Mouse (Mus musculus) induced T-regulatory cell, adult 2 months (primary cell): ENCODE data around the gene Sbf1.

Experiments used
- DNase-seq: peaks from one replicate; pipeline ENCODE4 v3.0.0-alpha.2; 2012; ENCODE audit warnings: low read depth

The Sbf1 gene

DNA sequence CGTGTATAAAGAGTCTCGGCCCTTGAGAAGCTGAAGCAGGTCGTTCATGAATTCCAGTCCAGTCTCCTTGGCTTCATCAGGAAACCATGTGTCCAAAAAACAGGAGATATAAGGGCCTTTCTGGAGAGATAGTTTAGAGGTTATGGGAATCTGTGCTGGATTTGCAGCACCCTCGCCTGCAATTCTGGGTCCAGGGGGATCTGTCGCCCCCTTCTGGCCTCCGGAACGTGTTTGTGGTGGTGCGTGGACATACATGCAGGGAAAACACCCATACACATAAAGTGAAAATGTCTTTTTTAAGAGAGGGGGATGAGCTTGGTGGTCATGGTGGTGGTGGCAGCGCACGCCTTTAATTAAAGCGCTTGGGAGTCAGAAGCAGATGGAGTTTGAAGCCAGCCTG, 1.0 kb upstream of the Sbf1 start:
- DNase-seq, result peak; percentile 66

GRCm38 (mm10) chr15:89314511-89315189, 461 bp downstream of the Sbf1 start:
- peak; percentile 43 for DNase-seq

GRCm38 (mm10) chr15:89314107-89314506, 1.0 kb downstream of the Sbf1 start:
- DNase-seq, result no peak

DNA sequence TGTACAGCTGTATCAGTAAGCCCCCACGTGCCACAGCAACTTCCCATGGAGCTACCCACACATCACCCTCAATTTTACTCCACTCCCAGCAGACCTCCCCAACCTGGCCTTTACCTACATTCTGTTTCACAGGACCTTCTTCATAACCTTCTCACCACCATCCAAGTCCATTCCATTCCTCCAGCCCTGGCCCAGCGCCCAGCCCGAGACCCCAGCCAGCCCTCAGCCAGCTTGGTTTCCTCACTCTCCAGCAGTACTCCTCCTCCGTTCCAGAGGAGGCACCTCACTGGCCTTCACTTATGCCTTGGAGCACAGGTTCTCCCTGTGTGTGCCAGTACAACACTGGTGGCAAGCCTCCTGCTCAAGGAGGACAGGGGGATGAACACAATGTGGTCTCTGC, 1.8 kb downstream of the Sbf1 start:
- DNase-seq, result no peak

- DNase-seq, result peak; percentile 92
Measured at GRCm38 (mm10) chr15:89309962-89310498, 5.1 kb downstream of the Sbf1 start.

- DNase-seq, result peak; percentile 42
Measured at GRCm38 (mm10) chr15:89308406-89309139, 6.5 kb downstream of the Sbf1 start.

- DNase-seq, result no peak
Measured at GRCm38 (mm10) chr15:89307461-89307860, 7.7 kb downstream of the Sbf1 start.

DNA sequence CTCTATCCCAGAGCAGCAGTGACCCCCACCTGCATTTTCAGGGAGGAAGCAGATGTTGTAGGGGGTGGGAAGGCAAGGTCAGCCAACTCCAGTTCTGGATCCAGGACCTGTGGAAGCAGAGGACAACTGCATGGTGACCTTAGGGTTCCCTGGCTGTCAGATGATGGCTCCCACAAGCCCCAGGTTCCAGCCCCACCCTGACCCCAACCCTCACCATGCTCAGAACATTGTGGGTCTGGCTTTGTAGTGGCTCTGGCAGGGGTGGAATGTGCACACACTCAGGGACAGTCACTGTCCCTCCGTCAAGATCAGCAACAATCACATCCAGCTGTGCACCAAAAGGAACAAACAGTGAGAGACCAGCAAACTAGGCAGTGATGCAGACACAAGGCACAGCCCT, 9.1 kb downstream of the Sbf1 start:
- no peak for DNase-seq

- no peak for DNase-seq
Measured at GRCm38 (mm10) chr15:89300600-89300999, 14.5 kb downstream of the Sbf1 start.

GRCm38 (mm10) chr15:89300180-89300579, 14.9 kb downstream of the Sbf1 start:
- no peak for DNase-seq

GRCm38 (mm10) chr15:89297695-89298094, 17.4 kb downstream of the Sbf1 start:
- DNase-seq, result no peak

DNA sequence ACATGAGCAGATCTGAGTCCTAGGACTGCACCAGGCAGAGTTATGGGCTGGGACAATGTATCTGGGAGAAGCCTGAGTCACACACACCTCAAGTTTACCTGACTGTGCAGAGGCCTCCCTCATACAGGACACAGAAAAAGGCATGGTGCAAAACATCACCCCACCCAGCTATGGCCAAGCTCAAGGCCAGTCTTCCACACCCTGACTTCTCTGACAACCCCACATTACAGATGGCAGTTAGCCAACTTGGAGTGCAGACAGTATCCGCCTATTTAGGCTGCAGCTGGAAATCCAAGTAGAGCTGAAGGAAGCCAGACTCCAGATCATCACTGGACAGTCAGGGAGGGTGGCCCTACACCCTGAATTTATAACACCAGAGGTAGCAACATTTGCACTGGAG, 18.6 kb downstream of the Sbf1 start:
- DNase-seq, result no peak

DNA sequence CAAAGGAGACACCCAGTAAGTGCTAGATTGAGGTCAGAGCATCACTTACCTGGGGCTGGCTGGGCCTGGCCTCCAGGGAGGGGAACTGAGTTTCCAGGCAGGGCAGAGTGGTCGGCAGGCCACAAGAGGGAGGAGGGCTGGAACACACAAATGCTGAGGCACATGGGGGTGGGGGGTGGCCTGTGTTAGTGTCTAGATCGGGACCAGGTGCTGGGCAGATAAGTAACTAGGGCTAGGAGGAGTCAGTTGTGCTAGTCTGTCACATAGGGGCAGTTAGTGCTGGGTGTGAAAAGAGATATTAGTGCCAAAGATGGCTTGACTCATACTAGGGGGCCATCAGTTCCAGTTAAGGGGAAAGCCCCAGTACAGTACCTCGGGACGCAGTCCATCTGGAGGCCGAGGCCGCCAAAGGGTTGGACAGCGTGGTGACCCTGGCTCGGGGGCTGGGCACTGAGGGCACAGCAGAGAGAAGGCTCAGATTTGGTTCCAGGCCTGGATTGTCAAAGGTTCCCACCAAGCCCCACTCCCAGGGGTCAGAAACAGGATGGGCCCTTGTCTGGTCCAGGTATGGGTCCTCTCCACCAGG, 19.4 kb downstream of the Sbf1 start:
- no peak for DNase-seq

DNA sequence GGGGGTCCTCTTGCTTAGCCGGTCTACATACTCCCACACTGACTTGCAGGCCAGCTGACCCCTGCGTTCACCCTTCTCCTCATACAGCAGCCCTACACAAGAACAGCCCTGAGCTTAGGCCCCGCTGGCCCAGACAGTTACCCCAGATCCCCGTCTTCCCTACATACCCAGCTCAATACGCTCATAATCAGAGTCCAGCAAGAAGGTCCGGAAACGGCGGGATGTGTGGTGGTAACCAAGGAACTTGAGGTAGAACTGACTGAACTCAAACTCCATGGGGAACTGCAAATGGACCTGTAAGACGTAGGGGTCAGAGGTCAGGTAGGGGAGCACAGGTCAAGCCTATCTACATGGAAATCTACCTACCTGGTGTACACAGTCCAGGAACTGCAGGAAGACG, 21.3 kb downstream of the Sbf1 start:
- DNase-seq, result no peak

GRCm38 (mm10) chr15:89292795-89293194, 22.3 kb downstream of the Sbf1 start:
- no peak for DNase-seq

- DNase-seq, result no peak
Measured at GRCm38 (mm10) chr15:89291521-89291920, 23.6 kb downstream of the Sbf1 start.

DNA sequence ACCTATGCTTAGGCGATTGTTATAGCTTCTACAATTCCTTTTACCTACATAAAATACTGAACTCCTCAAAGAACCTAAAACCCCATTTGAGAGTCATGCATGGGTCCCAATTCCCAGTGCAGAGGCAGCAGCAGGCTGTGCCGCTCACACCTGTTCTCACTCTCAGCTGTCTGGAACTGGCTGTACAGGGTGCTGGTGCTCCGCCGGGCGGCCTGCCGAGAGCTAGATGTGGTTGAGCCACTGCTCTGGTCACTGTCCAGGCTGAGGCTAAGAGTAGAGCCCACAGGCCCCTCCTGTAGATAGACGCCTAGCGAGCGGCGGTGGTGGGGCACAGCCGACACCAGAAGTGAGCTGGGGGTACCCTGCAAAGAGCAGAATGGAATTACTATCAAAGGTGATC, 25.7 kb downstream of the Sbf1 start:
- no peak for DNase-seq

DNA sequence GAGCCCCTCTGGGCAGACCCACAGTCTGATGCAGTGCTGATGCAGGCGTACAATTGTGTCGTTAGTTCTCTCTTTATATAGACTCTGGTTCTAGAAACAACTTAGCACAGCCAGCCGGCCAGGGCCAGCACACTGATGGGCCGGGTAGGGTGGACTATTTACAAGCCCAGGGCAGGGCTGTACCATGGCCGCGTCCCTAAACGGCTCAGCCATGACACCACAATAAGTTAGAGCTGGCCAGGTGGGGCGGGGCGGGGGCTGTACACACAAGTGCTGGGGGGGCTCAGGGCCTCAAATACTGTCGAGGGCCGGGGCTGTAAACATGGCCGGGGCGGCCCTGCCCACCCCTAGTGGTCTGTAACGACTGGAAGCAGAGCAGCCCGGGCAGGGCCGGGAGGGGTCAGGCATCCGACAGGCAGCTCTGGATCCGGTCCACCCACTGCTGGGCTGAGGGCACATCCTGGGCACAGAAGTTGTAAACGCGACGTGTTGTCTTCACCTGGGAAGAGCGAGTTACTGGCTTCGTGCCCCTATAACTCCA, 26.8 kb downstream of the Sbf1 start:
- no peak for DNase-seq

GRCm38 (mm10) chr15:89286582-89286981, 28.5 kb downstream of the Sbf1 start:
- no peak for DNase-seq

DNA sequence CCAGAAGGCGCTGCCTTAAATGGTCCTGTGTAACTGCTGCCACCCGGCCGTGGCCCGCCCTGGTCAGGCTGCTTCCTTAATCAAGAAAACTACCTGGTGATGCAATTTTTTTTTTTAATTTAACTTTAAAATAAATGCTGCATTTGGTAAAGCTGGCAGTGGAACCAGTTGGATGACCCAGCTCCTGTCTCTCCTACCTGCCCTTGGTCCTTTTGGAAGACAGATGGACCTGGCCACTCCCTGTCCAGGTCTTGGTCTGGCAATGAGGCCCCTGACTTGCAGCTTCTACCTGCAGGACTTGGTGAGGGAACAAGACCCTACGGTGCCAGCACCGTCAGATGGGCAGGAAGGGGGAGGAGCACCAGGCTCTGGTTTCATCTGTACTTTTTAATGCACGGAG, 29.0 kb downstream of the Sbf1 start:
- no peak for DNase-seq

GRCm38 (mm10) chr15:89285478-89285877, 29.6 kb downstream of the Sbf1 start:
- DNase-seq, result no peak

DNA sequence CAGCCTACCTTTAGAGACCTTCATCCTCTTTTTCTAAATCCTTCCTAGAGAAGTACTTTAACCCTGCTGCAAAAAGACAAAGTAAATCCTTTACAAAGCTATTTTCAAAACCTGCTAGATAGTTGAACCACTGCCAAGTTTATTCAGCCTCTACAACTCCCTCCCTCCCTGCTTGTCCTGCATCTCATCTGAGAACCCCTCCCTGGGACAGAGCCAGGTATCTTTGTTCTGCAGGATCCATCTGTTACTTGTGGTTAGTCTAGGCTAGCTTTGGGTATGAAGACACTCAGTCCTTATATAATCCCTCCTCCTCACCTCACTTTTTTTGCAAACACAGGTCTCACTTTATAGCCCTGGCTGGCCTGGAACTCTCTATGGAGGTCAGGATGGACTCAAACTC, 30.1 kb downstream of the Sbf1 start:
- no peak for DNase-seq

- DNase-seq, result no peak
Measured at GRCm38 (mm10) chr15:89284094-89284493, 31.0 kb downstream of the Sbf1 start.
